Mouse (Mus musculus): ENCODE measurements around the gene Tiprl. TPM values are rescaled to one million over a fixed set of nuclear protein-coding genes. Genes with fewer than 3 reads are reported as not detected.

The Tiprl gene
- 65.9 TPM for polyA plus RNA-seq (2015; fragmentation: Illumina TruSeq; extraction: RNeasy Lipid Tissue Mini Kit (QIAGEN cat#74804); ENCODE audit: insufficient read depth, low replicate concordance)

GRCm38 (mm10) chr1:165236321-165237298 lies at the start of gene Tiprl:
Gene Tiprl (minus strand): TSS chr1:165236996.

DNA sequence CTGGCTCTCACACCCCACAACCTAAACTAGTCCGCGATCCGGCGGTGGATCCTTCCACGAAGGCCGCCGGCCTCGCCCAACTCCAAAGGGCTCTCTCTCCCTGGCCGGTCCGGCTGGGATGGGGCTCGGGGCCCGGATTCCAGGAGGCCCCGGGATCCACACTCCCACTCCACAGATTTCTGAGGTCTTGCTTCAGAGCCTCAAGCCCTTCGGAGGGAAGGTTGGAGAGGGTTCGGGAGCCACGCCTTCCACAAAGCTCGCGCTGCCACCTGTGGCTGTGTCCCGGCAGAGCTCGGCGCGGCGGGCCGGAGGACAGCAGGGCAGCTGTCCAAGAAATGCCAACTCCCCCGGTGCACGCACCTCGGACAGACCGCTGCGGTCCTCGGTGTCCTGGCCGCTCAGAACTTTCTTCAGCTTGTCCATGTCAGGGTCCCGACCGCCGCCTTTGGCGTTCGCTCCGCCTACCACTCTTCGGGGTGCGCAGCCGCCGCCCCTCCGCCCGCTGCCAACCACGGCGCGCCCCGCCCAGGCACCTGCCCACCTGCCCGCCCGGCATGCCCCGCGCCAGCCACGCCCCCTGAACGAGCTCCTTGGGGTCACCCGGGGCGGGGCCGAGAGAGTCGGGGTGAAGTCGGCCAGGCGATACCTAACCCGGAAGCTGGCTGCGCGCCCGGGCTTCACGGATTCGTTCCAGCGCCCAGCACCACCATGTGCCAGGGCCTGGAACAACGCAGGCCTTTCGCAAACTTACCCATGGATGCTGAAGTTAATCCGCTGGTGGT lies 42.7 kb downstream of the Tiprl start, which contains the start of gene Sft2d2:
Gene Sft2d2 (minus strand): TSS at position 559 of the 782 bp plus-strand sequence.

Other genes starting within 250 kb of the Tiprl start
- 0.10 TPM for gene Tbx19, start 76.2 kb downstream of the Tiprl start, polyA plus RNA-seq (2015; fragmentation: Illumina TruSeq; extraction: RNeasy Lipid Tissue Mini Kit (QIAGEN cat#74804); ENCODE audit: insufficient read depth, low replicate concordance)
- 61.3 TPM for gene Sft2d2, start 42.6 kb downstream of the Tiprl start, polyA plus RNA-seq (2015; fragmentation: Illumina TruSeq; extraction: RNeasy Lipid Tissue Mini Kit (QIAGEN cat#74804); ENCODE audit: insufficient read depth, low replicate concordance)
- 0.93 TPM for gene Gpr161, start 58.8 kb upstream of the Tiprl start, polyA plus RNA-seq (2015; fragmentation: Illumina TruSeq; extraction: RNeasy Lipid Tissue Mini Kit (QIAGEN cat#74804); ENCODE audit: insufficient read depth, low replicate concordance)
- 35.5 TPM for gene Dcaf6, start 223.5 kb upstream of the Tiprl start, polyA plus RNA-seq (2015; fragmentation: Illumina TruSeq; extraction: RNeasy Lipid Tissue Mini Kit (QIAGEN cat#74804); ENCODE audit: insufficient read depth, low replicate concordance)
- gene Mpc2, start 223.6 kb upstream of the Tiprl start, polyA plus RNA-seq (2015; fragmentation: Illumina TruSeq; extraction: RNeasy Lipid Tissue Mini Kit (QIAGEN cat#74804); ENCODE audit: insufficient read depth, low replicate concordance) = 101 TPM
- not detected for gene Adcy10, start 248.2 kb upstream of the Tiprl start, polyA plus RNA-seq (2015; fragmentation: Illumina TruSeq; extraction: RNeasy Lipid Tissue Mini Kit (QIAGEN cat#74804); ENCODE audit: insufficient read depth, low replicate concordance)